In the genomic region with DNA sequence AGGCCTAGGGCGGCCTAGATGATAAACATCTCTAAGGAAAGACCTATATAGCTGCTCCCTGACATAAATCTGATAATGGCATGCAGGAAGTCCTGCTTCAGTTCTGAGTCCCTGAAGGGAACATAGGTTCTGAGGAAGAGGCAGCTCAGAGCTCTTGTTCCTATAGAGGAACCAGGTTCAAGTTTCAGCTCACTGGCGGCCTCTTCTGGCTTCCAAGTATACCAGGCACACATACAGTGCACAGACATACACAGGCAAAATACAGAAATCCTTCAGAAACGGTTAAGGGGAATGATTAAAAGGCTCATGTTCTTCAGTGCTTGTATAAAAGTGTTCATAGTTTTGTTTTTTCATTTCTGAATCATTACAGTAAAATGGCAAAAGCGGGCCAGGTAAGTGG, we compare ENCODE assay signal across 12 mouse cellular contexts. TPM values are rescaled to one million over a fixed set of nuclear protein-coding genes. Genes with fewer than 3 reads are reported as not detected.
A peak's percentile ranks its signal among the peaks of the same experiment; 100 is the strongest.
DNase-seq lines count a peak whose midpoint lies in the region; ATAC-seq and TF ChIP-seq lines count a peak whose summit lies in the region.
"Had no signal": no experiment of that assay in that cellular context is flagged by ENCODE, and none has a peak within 500 bp of the region (broad histone marks: within the 10 kb centered on the region; RNA-seq: fewer than 3 reads in every experiment).

No protein-coding gene starts in this region.

- no peak overlapping the region for H3K27ac ChIP-seq in liver, embryonic 11.5 days (ENCODE audit: low read depth, low read length)
- H3K27ac ChIP-seq: hindbrain, embryonic 15.5 days; lung, embryonic 15.5 days had no signal

- H3K9me3 ChIP-seq in liver, embryonic 11.5 days (ENCODE audit: control insufficient read depth, low read length) = no peaks in the 10 kb centered on the region
- no peaks in the 10 kb centered on the region for H3K9me3 ChIP-seq in E14TG2a.4 (ENCODE audit: low read length)
- H3K9me3 ChIP-seq: hindbrain, embryonic 15.5 days; lung, embryonic 15.5 days had no signal

- no peaks in the 10 kb centered on the region for H3K27me3 ChIP-seq in liver, embryonic 11.5 days (replicated peaks; ENCODE audit: control insufficient read depth, insufficient read depth, low read length)
- H3K27me3 ChIP-seq in E14TG2a.4 (ENCODE audit: insufficient read depth, low read length) = no peaks in the 10 kb centered on the region
- H3K27me3 ChIP-seq: hindbrain, embryonic 15.5 days; lung, embryonic 15.5 days had no signal

- H3K4me1 ChIP-seq in liver, embryonic 11.5 days (replicated peaks; ENCODE audit: control insufficient read depth, insufficient read depth, low read length) = no peaks in the 10 kb centered on the region
- no peaks in the 10 kb centered on the region for H3K4me1 ChIP-seq in E14TG2a.4 (replicated peaks; ENCODE audit: low read depth, low read length)
- H3K4me1 ChIP-seq: lung, embryonic 15.5 days had no signal

- no peak for ATAC-seq in liver, embryonic 11.5 days (replicated peaks; ENCODE audit: low FRiP score)
- peak; percentile 58 for ATAC-seq in megakaryocyte, adult 5-6 weeks (ENCODE audit: poor library complexity, severe bottlenecking)
- ATAC-seq in frontal cortex, adult (ENCODE audit: low TSS enrichment) = no peak

- DNase-seq in liver (peak; percentile 66), NIH3T3 (ENCODE audit: low read depth) (peak; percentile 48)
- DNase-seq in liver, embryonic 11.5 days (ENCODE audit: low spot score) = no peak
- DNase-seq in frontal cortex, postnatal 36 days (ENCODE audit: low spot score in 2 of 2) = no peak
- DNase-seq: adrenal gland, postnatal 14 days; layer of hippocampus, adult 9-11 months had no signal

- H3K4me3 ChIP-seq in liver, embryonic 11.5 days (ENCODE audit: low read depth, low read length) = no peak overlapping the region
- no peak overlapping the region for H3K4me3 ChIP-seq in E14TG2a.4 (replicated peaks; ENCODE audit: low read length)
- H3K4me3 ChIP-seq: hindbrain, embryonic 15.5 days; lung, embryonic 15.5 days had no signal

- peak; percentile 67 for TF ChIP-seq CTCF in E14TG2a.4 (conservative IDR thresholded peaks at IDR 0.05; ENCODE audit: low read length)

- H3K36me3 ChIP-seq in liver, embryonic 11.5 days (ENCODE audit: control insufficient read depth, insufficient read depth, low read length) = no peaks in the 10 kb centered on the region; the same call in 1 of the 2 replicates
- H3K36me3 ChIP-seq in E14TG2a.4 (ENCODE audit: insufficient read depth, low read length) = no peaks in the 10 kb centered on the region
- H3K36me3 ChIP-seq: lung, embryonic 15.5 days had no signal

- no peak overlapping the region for H3K4me2 ChIP-seq in liver, embryonic 11.5 days
- H3K4me2 ChIP-seq: hindbrain, embryonic 15.5 days; lung, embryonic 15.5 days had no signal

- no peak overlapping the region for H3K9ac ChIP-seq in liver, embryonic 11.5 days (ENCODE audit: low read depth, low read length)
- H3K9ac ChIP-seq: hindbrain, embryonic 15.5 days; lung, embryonic 15.5 days had no signal

- WGBS in liver, embryonic 11.5 days = 87% methylated on average over 4 of the region's 4 CpGs

RNA-seq across cellular contexts. Expression of a gene that starts 17.6 kb away (rescaled TPM):
- polyA plus RNA-seq in liver, embryonic 11.5 days (2014; fragmentation: Nextera tagmentation; extraction: Ambion mirVana) = 13.3 and 15.8 TPM in 2 replicates
- total RNA-seq in megakaryocyte, adult 5-6 weeks (2015) = 26.5 and 29.0 TPM in 2 replicates
- total RNA-seq in megakaryocyte, adult 5-6 weeks (2017) = 18.0 and 24.0 TPM in 2 replicates

RNA-seq across cellular contexts. Expression of a gene that starts 25.9 kb away (rescaled TPM):
- polyA plus RNA-seq in liver, embryonic 11.5 days (2014; fragmentation: Nextera tagmentation; extraction: Ambion mirVana) = 0.83 and 0.99 TPM in 2 replicates
- 0.39 TPM in 1 of 2 replicates, not detected in the other for total RNA-seq in megakaryocyte, adult 5-6 weeks (2015)
- total RNA-seq in megakaryocyte, adult 5-6 weeks (2017) = 0.29 TPM in 1 of 2 replicates, not detected in the other
- total RNA-seq: gastrocnemius, adult 8-10 months had no signal

Comparison
In these comparisons a context has a peak if more than half of its experiments do, and no peak if none do; other contexts are left out.
1. DNase-seq: peak in liver (single experiment) and NIH3T3 (single experiment); none in liver, embryonic 11.5 days (single experiment) and frontal cortex, postnatal 36 days (0 of 2).